Mouse (Mus musculus) intestine, embryonic 14.5 days (tissue): ENCODE measurements around the gene Svop. TPM values are rescaled to one million over a fixed set of nuclear protein-coding genes. Genes with fewer than 3 reads are reported as not detected.

Experiments
- ATAC-seq: fragments of 200-750 bp; cut with Nextera tagmentation; replicated peaks from 2 replicates; pipeline ENCODE4 v1.8.0; 2017; ENCODE audit warnings: low read depth, moderate number of reproducible peaks, moderate TSS enrichment, moderate library complexity; ENCODE audit not compliant: low FRiP score, low TSS enrichment
- DNase-seq: peaks from one replicate; pipeline ENCODE4 v3.0.0-alpha.2; 2018; ENCODE audit warnings: low spot score
- H3K27ac ChIP-seq: fragments of 300-500 bp; sonication (generic); 2 replicates; pipeline ENCODE4 v1.5.1; 2014; ENCODE audit warnings: low read depth, mild to moderate bottlenecking, control low read depth
- H3K27me3 ChIP-seq: fragments of 300-500 bp; sonication (generic); replicated peaks from 2 replicates; pipeline ENCODE4 v1.6.1; 2014; ENCODE audit warnings: low read length, control low read depth; ENCODE audit not compliant: control insufficient read depth, insufficient read depth
- H3K36me3 ChIP-seq: fragments of 300-500 bp; sonication (generic); 2 replicates; pipeline ENCODE4 v1.6.1; 2014; ENCODE audit warnings: low read length, control low read depth; ENCODE audit not compliant: control insufficient read depth, insufficient read depth
- H3K4me1 ChIP-seq: fragments of 300-500 bp; sonication (generic); replicated peaks from 2 replicates; pipeline ENCODE4 v1.6.1; 2014; ENCODE audit warnings: low read length, control low read depth, mixed read lengths; ENCODE audit not compliant: control insufficient read depth, insufficient read depth
- H3K4me2 ChIP-seq: fragments of 300-500 bp; sonication (generic); 2 replicates; pipeline ENCODE4 v1.6.1; 2014; ENCODE audit warnings: low read length
- H3K4me3 ChIP-seq: fragments of 300-500 bp; sonication (generic); 2 replicates; pipeline ENCODE4 v1.5.1; 2014; ENCODE audit warnings: low read depth, low read length, control low read depth, mixed read lengths
- H3K9ac ChIP-seq: fragments of 300-500 bp; sonication (generic); 2 replicates; pipeline ENCODE4 v1.6.1; 2014; ENCODE audit warnings: mild to moderate bottlenecking, low read length
- H3K9me3 ChIP-seq: fragments of 300-500 bp; sonication (generic); 2 replicates; pipeline ENCODE4 v1.6.1; 2016; ENCODE audit warnings: low read length, control low read depth; ENCODE audit not compliant: control insufficient read depth
- WGBS: fragments of 180-500 bp; shearing (Covaris S2); extraction: QIAGEN DNeasy Blood & Tissue Kit; methylation state at CpG from one replicate; pipeline ENCODE4 v1.1.7; 2014; 5-methylcytosine and 5-hydroxymethylcytosine counted together
- polyA plus RNA-seq: library from polyadenylated mRNA; unstranded; fragments of >200 nt; fragmentation: Nextera tagmentation; extraction: Ambion mirVana; gene quantifications from 2 replicates; pipeline ENCODE4 v1.2.1, GENCODE M21; 2014

Svop gene
- polyA plus RNA-seq, 1 experiment from 2014 or later: 3.1 TPM

DNA sequence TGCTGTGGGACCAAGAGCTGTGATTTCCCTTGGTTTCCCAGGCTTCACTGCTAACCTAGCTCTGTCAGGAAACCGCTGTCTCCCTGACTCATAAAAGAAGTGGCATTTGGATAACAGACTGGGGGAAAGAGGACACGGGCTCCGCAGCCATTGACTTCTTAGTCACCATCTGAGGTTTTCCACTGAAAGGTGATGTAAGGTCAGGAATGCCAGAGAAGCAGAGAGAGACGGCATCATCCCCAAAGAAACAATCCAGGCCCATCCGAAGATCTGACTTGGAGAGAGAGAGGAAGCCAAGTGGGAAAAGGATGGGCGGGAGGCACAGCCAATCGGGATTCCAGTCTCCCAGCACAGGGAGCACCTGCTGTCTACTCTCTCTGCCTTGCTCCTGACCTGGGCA lies 100.2 kb downstream of the Svop start:
- Histone ChIP-seq H3K9ac (no peak overlapping the region), H3K36me3 (peaks cover 16% of the 10 kb centered on the region), H3K4me2 (no peak overlapping the region), H3K4me1 (peaks cover 29% of the 10 kb centered on the region), H3K27me3 (no peaks in the 10 kb centered on the region), H3K4me3 (no peak overlapping the region), H3K9me3 (no peaks in the 10 kb centered on the region), H3K27ac (no peak overlapping the region)
- no peak for DNase-seq
- ATAC-seq: no peak
- 63% methylated on average over 7 of the region's 7 CpGs for WGBS

DNA sequence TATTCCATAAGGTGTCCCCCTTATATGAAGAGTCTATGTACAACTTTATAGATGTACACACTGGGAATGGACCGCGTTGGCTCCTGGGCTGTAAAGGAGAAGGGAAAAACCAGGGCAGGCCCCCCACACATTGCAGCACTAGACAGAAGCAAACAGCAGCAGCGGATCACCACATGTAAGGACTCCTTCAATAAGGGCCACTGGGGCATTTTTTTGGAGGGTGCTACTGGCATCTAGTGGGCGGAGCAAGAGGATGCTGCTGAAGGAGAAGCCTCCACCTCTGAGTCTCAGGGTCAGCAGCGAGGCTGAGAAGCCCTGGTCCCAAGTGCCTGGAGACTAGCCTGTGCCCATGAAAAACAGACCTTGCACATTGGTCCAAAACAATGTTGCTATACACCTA lies 100.8 kb downstream of the Svop start:
- H3K9ac ChIP-seq: no peak overlapping the region
- H3K4me3 ChIP-seq: no peak overlapping the region
- no peaks in the 10 kb centered on the region for H3K9me3 ChIP-seq
- peaks cover 33% of the 10 kb centered on the region for H3K4me1 ChIP-seq
- no peak overlapping the region for H3K27ac ChIP-seq
- no peak overlapping the region for H3K4me2 ChIP-seq
- ATAC-seq (no peak), DNase-seq (no peak)
- 93% methylated on average over 5 of the region's 5 CpGs for WGBS
- peaks cover 16% of the 10 kb centered on the region for H3K36me3 ChIP-seq
- no peaks in the 10 kb centered on the region for H3K27me3 ChIP-seq

GRCm38 (mm10) chr5:113989437-113990024 lies 101.8 kb downstream of the Svop start:
- 86% methylated on average over 20 of the region's 20 CpGs for WGBS
- Histone ChIP-seq H3K4me3 (no peak overlapping the region), H3K4me2 (no peak overlapping the region), H3K27ac (no peak overlapping the region), H3K36me3 (peaks cover 16% of the 10 kb centered on the region), H3K9me3 (no peaks in the 10 kb centered on the region), H3K9ac (no peak overlapping the region), H3K4me1 (peaks cover 33% of the 10 kb centered on the region), H3K27me3 (no peaks in the 10 kb centered on the region)
- ATAC-seq (no peak), DNase-seq (no peak)

GRCm38 (mm10) chr5:113986182-113986961 lies 105.0 kb downstream of the Svop start:
- Histone ChIP-seq H3K4me1 (peaks cover 16% of the 10 kb centered on the region), H3K4me3 (no peak overlapping the region), H3K36me3 (peaks cover 21% of the 10 kb centered on the region), H3K27me3 (no peaks in the 10 kb centered on the region), H3K9me3 (no peaks in the 10 kb centered on the region), H3K4me2 (no peak overlapping the region), H3K27ac (peak overlapping the region; percentile 36; the same call in 1 of the 2 replicates), H3K9ac (no peak overlapping the region)
- 31% methylated on average over 9 of the region's 9 CpGs for WGBS
- no peak for DNase-seq
- no peak for ATAC-seq

DNA sequence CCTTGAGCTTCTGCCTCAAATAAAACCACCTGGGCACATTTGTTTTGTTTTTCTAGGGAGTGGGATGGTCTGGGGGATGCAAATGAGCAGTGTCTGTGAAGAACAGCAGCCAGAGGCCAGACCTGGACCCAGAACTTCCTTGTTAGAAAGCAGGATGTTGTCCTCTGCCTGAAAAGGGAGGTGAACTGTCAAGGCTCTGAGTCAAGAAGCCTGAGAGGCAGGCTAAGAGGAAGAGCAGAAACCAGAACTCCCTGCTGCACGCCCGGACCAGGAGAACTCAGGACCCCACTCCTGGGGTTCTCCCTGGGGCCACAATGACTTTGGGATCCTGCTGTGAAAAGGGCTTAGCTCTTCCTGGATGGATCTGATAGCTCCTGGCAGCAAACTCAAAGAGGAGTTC lies 105.6 kb downstream of the Svop start:
- Histone ChIP-seq H3K4me2 (no peak overlapping the region), H3K4me1 (peaks cover 15% of the 10 kb centered on the region), H3K9me3 (no peaks in the 10 kb centered on the region), H3K4me3 (no peak overlapping the region), H3K36me3 (peaks cover 26% of the 10 kb centered on the region), H3K27me3 (no peaks in the 10 kb centered on the region), H3K27ac (no peak overlapping the region), H3K9ac (no peak overlapping the region)
- ATAC-seq (no peak), DNase-seq (no peak)
- WGBS: 49% methylated on average over 2 of the region's 2 CpGs

GRCm38 (mm10) chr5:113984025-113984740 lies 107.2 kb downstream of the Svop start:
- DNase-seq (no peak), ATAC-seq (0 out of 2 replicates have a peak, but pooled peaks have one; percentile 18)
- Histone ChIP-seq H3K27ac (no peak overlapping the region), H3K4me2 (no peak overlapping the region), H3K9ac (no peak overlapping the region), H3K36me3 (peaks cover 21% of the 10 kb centered on the region), H3K27me3 (no peaks in the 10 kb centered on the region), H3K9me3 (no peaks in the 10 kb centered on the region), H3K4me3 (no peak overlapping the region), H3K4me1 (peaks cover 13% of the 10 kb centered on the region)
- 78% methylated on average over 13 of the region's 13 CpGs for WGBS

GRCm38 (mm10) chr5:113983541-113983940 lies 107.8 kb downstream of the Svop start:
- H3K4me3 ChIP-seq: no peak overlapping the region
- 70% methylated on average over 6 of the region's 6 CpGs for WGBS
- no peaks in the 10 kb centered on the region for H3K27me3 ChIP-seq
- H3K4me2 ChIP-seq: no peak overlapping the region
- peaks cover 15% of the 10 kb centered on the region; the same call in 1 of the 2 replicates for H3K36me3 ChIP-seq
- no peak overlapping the region for H3K9ac ChIP-seq
- no peak for DNase-seq
- H3K4me1 ChIP-seq: peaks cover 13% of the 10 kb centered on the region
- no peaks in the 10 kb centered on the region for H3K9me3 ChIP-seq
- no peak overlapping the region for H3K27ac ChIP-seq
- no peak for ATAC-seq

DNA sequence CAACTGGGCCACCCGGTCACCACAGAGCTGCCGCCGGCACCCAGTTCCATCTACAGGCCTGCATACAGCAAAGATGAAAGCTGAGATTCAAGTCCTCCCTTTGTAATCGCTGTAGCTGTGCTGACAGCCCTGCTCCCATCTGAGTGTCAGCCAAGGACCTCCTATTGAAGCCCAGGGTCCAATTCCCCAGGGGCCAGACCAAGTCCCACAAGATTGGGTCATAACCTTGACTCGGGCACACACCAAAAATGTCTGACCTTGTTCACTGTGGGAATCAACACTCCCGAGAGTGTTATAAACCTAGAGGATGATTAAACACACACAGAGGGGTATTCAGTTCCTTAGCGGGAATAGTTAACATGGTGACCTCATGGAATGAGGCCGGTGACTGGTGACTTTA lies 109.5 kb downstream of the Svop start:
- H3K27ac ChIP-seq: no peak overlapping the region
- H3K4me2 ChIP-seq: no peak overlapping the region
- ATAC-seq: no peak
- WGBS: 75% methylated on average over 8 of the region's 8 CpGs
- no peak overlapping the region for H3K9ac ChIP-seq
- H3K4me3 ChIP-seq: no peak overlapping the region
- H3K4me1 ChIP-seq: peaks cover 12% of the 10 kb centered on the region
- no peak for DNase-seq
- H3K9me3 ChIP-seq: no peaks in the 10 kb centered on the region
- peaks cover 20% of the 10 kb centered on the region; the same call in 1 of the 2 replicates for H3K36me3 ChIP-seq
- H3K27me3 ChIP-seq: no peaks in the 10 kb centered on the region
